Mouse (Mus musculus) myocyte (in vitro differentiated cells): Measurements from ENCODE around the gene Dnaic1.

Experiments
- E2F4 ChIP-seq: IDR thresholded peaks from one replicate; pipeline ENCODE4 v1.6.1; 2011; ENCODE audit warnings: mild to moderate bottlenecking, control low read depth, moderate library complexity; ENCODE audit not compliant: insufficient read depth
- POLR2A ChIP-seq: IDR thresholded peaks from one replicate; pipeline ENCODE4 v1.6.1; 2011; ENCODE audit warnings: low read depth, mild to moderate bottlenecking, control low read depth, moderate library complexity; ENCODE audit not compliant: insufficient read length
- USF1 ChIP-seq: IDR thresholded peaks from one replicate; pipeline ENCODE4 v1.6.1; 2011; ENCODE audit warnings: low read depth, mild to moderate bottlenecking, control low read depth, moderate library complexity

GRCm38 (mm10) chr4:41639214-41639841 is 69.8 kb downstream of the Dnaic1 start:
- TF ChIP-seq E2F4 (no peak), POLR2A (no peak), USF1 (no peak)
